Mouse (Mus musculus) G1E (cell line): ENCODE data around the gene Arhgap23.

Experiments
- CTCF ChIP-seq: IDR thresholded peaks from 2 replicates; pipeline ENCODE4 v1.5.1; 2012; ENCODE audit warnings: low read depth, low read length, inconsistent platforms, mixed read lengths
- GATA1 ChIP-seq: IDR thresholded peaks from 2 replicates; pipeline ENCODE4 v1.6.1; 2012; ENCODE audit warnings: borderline replicate concordance, low read length, inconsistent platforms, mixed read lengths
- GATA2 ChIP-seq: IDR thresholded peaks from 2 replicates; pipeline ENCODE4 v1.6.1; 2012; ENCODE audit warnings: low read depth, low read length, inconsistent platforms, borderline replicate concordance
- POLR2AphosphoS5 ChIP-seq: IDR thresholded peaks from 2 replicates; pipeline ENCODE4 v1.6.1; 2012; ENCODE audit warnings: low read depth, low read length, inconsistent platforms; ENCODE audit not compliant: insufficient replicate concordance

- no peak for TF ChIP-seq CTCF
- no peak for TF ChIP-seq GATA1
- no peak for TF ChIP-seq POLR2AphosphoS5
- no peak for TF ChIP-seq GATA2
These were observed 46.0 kb downstream of the Arhgap23 start for GRCm38 (mm10) chr11:97461307-97461820.
